Mouse (Mus musculus) G1E (cell line): Measurements from ENCODE around the gene Samhd1.

Experiments used
- CTCF ChIP-seq: IDR thresholded peaks from 2 replicates; pipeline ENCODE4 v1.5.1; 2012; ENCODE audit warnings: low read depth, low read length, inconsistent platforms, mixed read lengths
- GATA1 ChIP-seq: IDR thresholded peaks from 2 replicates; pipeline ENCODE4 v1.6.1; 2012; ENCODE audit warnings: borderline replicate concordance, low read length, inconsistent platforms, mixed read lengths
- GATA2 ChIP-seq: IDR thresholded peaks from 2 replicates; pipeline ENCODE4 v1.6.1; 2012; ENCODE audit warnings: low read depth, low read length, inconsistent platforms, borderline replicate concordance
- POLR2AphosphoS5 ChIP-seq: IDR thresholded peaks from 2 replicates; pipeline ENCODE4 v1.6.1; 2012; ENCODE audit warnings: low read depth, low read length, inconsistent platforms; ENCODE audit not compliant: insufficient replicate concordance
- TAL1 ChIP-seq: conservative IDR thresholded peaks from 2 replicates; pipeline ENCODE4 v1.6.1; 2012; ENCODE audit warnings: low read depth, low read length, inconsistent platforms, mixed read lengths

GRCm38 (mm10) chr2:157074186-157074724 is 60.8 kb downstream of the Samhd1 start:
- no peak for TF ChIP-seq CTCF
- TF ChIP-seq TAL1, result no peak
- TF ChIP-seq GATA1, result no peak
- no peak for TF ChIP-seq POLR2AphosphoS5
- TF ChIP-seq GATA2, result no peak
